Mouse (Mus musculus): ENCODE data around the gene Pym1.

The Pym1 gene

GRCm38 (mm10) chr10:128744680-128745601 lies 2.7 kb upstream of the Pym1 start, which contains the start of gene Dgka:
Dgka (minus strand) TSS chr10:128744855.
- DNase-seq (ENCODE audit: low read depth), result peak; percentile 90

- peak; percentile 91 for DNase-seq (ENCODE audit: low read depth)
Measured at GRCm38 (mm10) chr10:128745946-128746613, 1.6 kb upstream of the Pym1 start.

GRCm38 (mm10) chr10:128746972-128747645 lies 580 bp upstream of the Pym1 start:
- DNase-seq (ENCODE audit: low read depth), result peak; percentile 69

GRCm38 (mm10) chr10:128748252-128748864 lies 669 bp downstream of the Pym1 start:
- DNase-seq (ENCODE audit: low read depth), result peak; percentile 96

- DNase-seq (ENCODE audit: low read depth), result peak; percentile 46
Measured at GRCm38 (mm10) chr10:128772895-128773294, 25.2 kb downstream of the Pym1 start.

GRCm38 (mm10) chr10:128773685-128774084 lies 26.0 kb downstream of the Pym1 start:
- DNase-seq (ENCODE audit: low read depth), result peak; percentile 46

- DNase-seq (ENCODE audit: low read depth), result no peak
Measured at GRCm38 (mm10) chr10:128778441-128778840, 30.8 kb downstream of the Pym1 start.

GRCm38 (mm10) chr10:128779011-128779795 lies 31.5 kb downstream of the Pym1 start:
- DNase-seq (ENCODE audit: low read depth), result peak; percentile 64

GRCm38 (mm10) chr10:128780200-128780599 lies 32.5 kb downstream of the Pym1 start:
- DNase-seq (ENCODE audit: low read depth), result no peak

GRCm38 (mm10) chr10:128790398-128791124 lies 42.9 kb downstream of the Pym1 start, which contains the start of gene Mmp19:
Mmp19 (plus strand) TSS chr10:128790910.
- no peak for DNase-seq (ENCODE audit: low read depth)

- DNase-seq (ENCODE audit: low read depth), result peak; percentile 23
Measured at GRCm38 (mm10) chr10:128792041-128792440, 44.4 kb downstream of the Pym1 start.

GRCm38 (mm10) chr10:128793258-128793657 lies 45.6 kb downstream of the Pym1 start:
- no peak for DNase-seq (ENCODE audit: low read depth)

GRCm38 (mm10) chr10:128794391-128794790 lies 46.7 kb downstream of the Pym1 start:
- no peak for DNase-seq (ENCODE audit: low read depth)

- DNase-seq (ENCODE audit: low read depth), result no peak
Measured at GRCm38 (mm10) chr10:128795581-128795980, 47.9 kb downstream of the Pym1 start.

- DNase-seq (ENCODE audit: low read depth), result no peak
Measured at GRCm38 (mm10) chr10:128798676-128799075, 51.0 kb downstream of the Pym1 start.

GRCm38 (mm10) chr10:128801981-128802495 lies 54.3 kb downstream of the Pym1 start:
- no peak for DNase-seq (ENCODE audit: low read depth)

- DNase-seq (ENCODE audit: low read depth), result no peak
Measured at GRCm38 (mm10) chr10:128802956-128803355, 55.3 kb downstream of the Pym1 start.

- DNase-seq (ENCODE audit: low read depth), result no peak
Measured at GRCm38 (mm10) chr10:128803361-128803760, 55.7 kb downstream of the Pym1 start.

- no peak for DNase-seq (ENCODE audit: low read depth)
Measured at GRCm38 (mm10) chr10:128803771-128804270, 56.1 kb downstream of the Pym1 start, which contains the start of gene Dnajc14. Dnajc14 (plus strand) TSS chr10:128804062.
